Mouse (Mus musculus): ENCODE results near the gene Shc3. TPM values are rescaled to one million over a fixed set of nuclear protein-coding genes. Genes with fewer than 3 reads are reported as not detected.

Shc3 gene
- polyA plus RNA-seq, 1 experiment = not detected

GRCm38 (mm10) chr13:51466117-51466841 lies 102.9 kb downstream of the Shc3 start:
- TF ChIP-seq GATA1 (IDR thresholded peaks at IDR 0.05; ENCODE audit: low read length) = no peak

GRCm38 (mm10) chr13:51464294-51464693 lies 104.9 kb downstream of the Shc3 start:
- TF ChIP-seq GATA1 (IDR thresholded peaks at IDR 0.05; ENCODE audit: low read length) = no peak

- TF ChIP-seq GATA1 (IDR thresholded peaks at IDR 0.05; ENCODE audit: low read length) = no peak
Measured at GRCm38 (mm10) chr13:51456190-51456878, 112.9 kb downstream of the Shc3 start.

GRCm38 (mm10) chr13:51446550-51446949 lies 122.7 kb downstream of the Shc3 start:
- TF ChIP-seq GATA1 (IDR thresholded peaks at IDR 0.05; ENCODE audit: low read length) = no peak

- TF ChIP-seq GATA1 (IDR thresholded peaks at IDR 0.05; ENCODE audit: low read length) = no peak
Measured at GRCm38 (mm10) chr13:51442922-51443321, 126.3 kb downstream of the Shc3 start.

- TF ChIP-seq GATA1 (IDR thresholded peaks at IDR 0.05; ENCODE audit: low read length) = no peak
Measured at GRCm38 (mm10) chr13:51437105-51438085, 131.8 kb downstream of the Shc3 start.

GRCm38 (mm10) chr13:51435146-51435545 lies 134.1 kb downstream of the Shc3 start:
- TF ChIP-seq GATA1 (IDR thresholded peaks at IDR 0.05; ENCODE audit: low read length) = no peak

- no peak for TF ChIP-seq GATA1 (IDR thresholded peaks at IDR 0.05; ENCODE audit: low read length)
Measured at GRCm38 (mm10) chr13:51434460-51434859, 134.8 kb downstream of the Shc3 start.

GRCm38 (mm10) chr13:51433371-51433770 lies 135.8 kb downstream of the Shc3 start:
- no peak for TF ChIP-seq GATA1 (IDR thresholded peaks at IDR 0.05; ENCODE audit: low read length)

GRCm38 (mm10) chr13:51425662-51426443 lies 143.4 kb downstream of the Shc3 start:
- no peak for TF ChIP-seq GATA1 (IDR thresholded peaks at IDR 0.05; ENCODE audit: low read length)

GRCm38 (mm10) chr13:51424647-51425046 lies 144.6 kb downstream of the Shc3 start:
- TF ChIP-seq GATA1 (IDR thresholded peaks at IDR 0.05; ENCODE audit: low read length) = no peak

GRCm38 (mm10) chr13:51423647-51424046 lies 145.6 kb downstream of the Shc3 start:
- no peak for TF ChIP-seq GATA1 (IDR thresholded peaks at IDR 0.05; ENCODE audit: low read length)

- TF ChIP-seq GATA1 (IDR thresholded peaks at IDR 0.05; ENCODE audit: low read length) = no peak
Measured at GRCm38 (mm10) chr13:51420861-51421260, 148.4 kb downstream of the Shc3 start.

GRCm38 (mm10) chr13:51419501-51419900 lies 149.7 kb downstream of the Shc3 start:
- no peak for TF ChIP-seq GATA1 (IDR thresholded peaks at IDR 0.05; ENCODE audit: low read length)

- no peak for TF ChIP-seq GATA1 (IDR thresholded peaks at IDR 0.05; ENCODE audit: low read length)
Measured at GRCm38 (mm10) chr13:51418942-51419451, 150.2 kb downstream of the Shc3 start.
